Mouse (Mus musculus): ENCODE results near the gene Thsd7b.
A peak's percentile ranks its signal among the peaks of the same experiment; 100 is the strongest.
"Not testable (repeated sequence)": the region's sequence is repeated elsewhere in the genome, so short reads cannot be mapped to it uniquely, and the experiment has no call there.

The Thsd7b gene

DNA sequence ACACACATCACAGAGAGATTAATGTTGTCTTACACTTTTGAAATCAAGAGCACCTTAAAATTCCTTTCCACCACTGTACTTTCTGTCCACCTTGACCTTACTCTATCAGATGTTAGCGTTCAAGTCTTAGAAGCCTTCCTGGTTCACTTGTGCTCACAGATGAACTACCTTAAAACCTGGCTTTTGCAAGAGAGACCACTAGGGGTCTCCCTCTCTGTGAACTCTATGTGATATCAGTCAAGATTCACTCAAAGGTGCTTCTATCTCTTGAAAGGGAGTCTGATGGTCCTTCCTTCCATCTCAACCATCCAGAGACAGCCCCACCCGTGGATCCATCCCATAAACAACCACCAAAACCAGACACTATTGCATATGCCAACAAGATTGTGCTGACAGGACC is 570.3 kb downstream of the Thsd7b start:
- DNase-seq (ENCODE audit: low read depth): no peak

- DNase-seq (ENCODE audit: low read depth): no peak
These were observed 577.0 kb downstream of the Thsd7b start for GRCm38 (mm10) chr1:129850007-129850564.

- DNase-seq (ENCODE audit: low read depth): no peak
These were observed 594.6 kb downstream of the Thsd7b start for GRCm38 (mm10) chr1:129867714-129868113.

DNA sequence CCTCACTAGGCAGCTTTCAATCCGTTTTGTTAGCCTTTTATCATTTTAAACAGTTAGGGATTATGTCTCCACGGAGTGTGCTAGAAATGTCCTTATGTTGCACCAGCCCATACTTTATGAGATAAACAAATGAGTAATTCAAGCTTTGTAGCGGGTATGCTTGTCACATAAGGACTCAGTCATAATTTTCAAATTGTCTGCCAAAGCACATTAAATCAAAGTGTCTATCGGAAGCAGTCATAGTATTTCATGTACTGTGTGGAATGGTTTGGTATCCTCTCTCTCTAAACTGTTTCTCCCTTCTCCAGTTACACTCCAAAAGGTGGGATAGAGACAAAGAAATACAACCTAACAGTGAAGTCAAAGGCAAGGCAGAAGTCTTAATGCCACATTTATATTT is 601.3 kb downstream of the Thsd7b start:
- no peak for DNase-seq (ENCODE audit: low read depth)

- no peak for DNase-seq (ENCODE audit: low read depth)
These were observed 614.8 kb downstream of the Thsd7b start for GRCm38 (mm10) chr1:129887861-129888260.

DNA sequence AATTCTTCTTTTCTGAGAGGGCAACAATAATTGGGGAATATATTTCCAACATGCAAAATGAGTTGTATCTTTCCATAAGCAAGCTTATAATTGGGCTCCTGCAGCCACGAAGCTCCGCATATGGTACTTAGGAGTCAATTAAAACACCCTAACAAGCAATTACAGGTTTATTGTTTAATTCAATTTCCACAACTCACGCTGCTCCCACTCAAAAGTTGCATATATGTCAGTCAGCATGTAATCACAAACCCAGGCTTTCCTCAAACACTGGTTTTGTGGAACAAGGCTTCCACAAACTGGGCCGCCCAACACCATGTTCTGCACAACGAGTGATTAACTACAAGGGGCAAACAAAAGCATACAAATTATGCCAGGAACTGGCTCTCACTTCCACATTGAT is 625.0 kb downstream of the Thsd7b start:
- no peak for DNase-seq (ENCODE audit: low read depth)

DNA sequence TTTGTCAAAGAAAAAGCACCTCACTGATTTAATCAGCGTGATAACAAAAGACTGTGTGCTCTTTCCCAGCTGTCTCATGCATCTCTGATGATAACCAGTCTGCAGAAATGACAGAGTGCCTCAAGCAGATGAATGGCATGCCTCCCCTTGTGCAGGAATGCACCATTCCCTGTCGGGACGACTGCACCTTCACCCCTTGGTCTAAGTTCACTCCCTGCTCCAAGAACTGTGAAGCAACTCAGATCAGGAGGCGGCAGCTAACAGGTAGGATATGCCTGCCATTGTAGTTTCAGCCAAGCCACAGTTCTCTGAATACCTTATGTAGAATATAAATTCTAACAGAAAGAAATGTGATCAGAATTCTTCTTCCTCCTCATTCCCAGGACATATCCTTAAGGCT is 642.4 kb downstream of the Thsd7b start:
- DNase-seq (ENCODE audit: low read depth): no peak

GRCm38 (mm10) chr1:129917568-129917967 is 644.5 kb downstream of the Thsd7b start:
- DNase-seq (ENCODE audit: low read depth): no peak

DNA sequence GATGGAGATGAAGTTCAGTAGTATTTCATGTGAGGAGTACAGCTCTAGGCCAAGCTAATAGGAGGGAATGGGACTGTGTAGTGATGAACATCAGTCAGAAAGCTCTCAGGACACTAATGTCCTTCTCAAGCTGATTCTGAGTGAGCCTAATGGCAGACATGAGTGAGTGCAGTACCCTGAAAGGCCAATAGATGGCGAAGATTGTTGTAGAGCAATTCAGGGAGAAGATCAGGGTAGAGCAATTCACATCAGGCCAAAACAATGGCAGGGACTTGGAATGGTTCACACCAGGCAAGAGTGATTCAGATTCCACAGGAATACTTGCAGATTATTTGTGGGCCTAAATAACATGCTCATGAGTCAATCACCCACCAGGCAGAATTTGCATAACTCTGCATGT is 646.3 kb downstream of the Thsd7b start:
- DNase-seq (ENCODE audit: low read depth): peak; percentile 17

- no peak for DNase-seq (ENCODE audit: low read depth)
These were observed 657.9 kb downstream of the Thsd7b start for GRCm38 (mm10) chr1:129931003-129931402.

DNA sequence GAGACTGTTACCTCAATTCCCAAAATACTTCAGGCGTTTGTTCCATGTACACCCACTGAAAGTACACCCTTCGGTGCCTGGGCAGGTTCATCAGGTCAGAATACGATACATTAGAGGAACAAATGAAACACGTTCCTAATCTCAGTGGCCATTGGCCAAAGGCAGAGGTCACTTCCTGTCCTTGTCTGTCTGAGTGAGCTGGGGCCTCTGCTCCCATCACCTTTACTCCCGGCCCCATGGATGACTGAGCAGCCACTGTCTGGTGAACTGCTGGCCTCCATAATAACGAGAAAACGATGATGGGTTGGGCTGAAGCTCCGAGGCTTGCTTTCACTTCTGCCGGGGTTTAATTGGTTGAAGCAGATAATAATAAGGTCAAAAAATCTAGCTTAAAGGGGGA is 670.0 kb downstream of the Thsd7b start:
- DNase-seq (ENCODE audit: low read depth): no peak

DNA sequence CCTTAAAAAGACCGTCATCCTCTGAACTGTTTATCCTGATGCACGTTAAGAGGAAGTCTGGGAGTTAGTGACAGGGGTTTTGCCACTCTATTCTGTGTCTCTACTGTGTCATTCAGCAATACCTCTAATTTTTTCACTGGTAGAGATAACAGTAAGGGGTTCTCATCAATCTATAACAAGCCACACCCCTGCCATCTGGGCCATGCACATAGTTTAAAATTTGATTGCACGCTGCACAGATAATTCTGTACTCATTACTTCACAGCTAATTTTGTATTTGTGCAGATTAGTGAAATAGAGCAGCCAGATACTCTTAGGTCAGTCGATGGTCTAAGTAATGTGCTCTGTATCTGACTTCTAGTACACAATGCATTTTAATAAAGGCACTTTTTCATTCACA is 673.9 kb downstream of the Thsd7b start:
- DNase-seq (ENCODE audit: low read depth): no peak

GRCm38 (mm10) chr1:129955478-129955877 is 682.4 kb downstream of the Thsd7b start:
- DNase-seq (ENCODE audit: low read depth): no peak

DNA sequence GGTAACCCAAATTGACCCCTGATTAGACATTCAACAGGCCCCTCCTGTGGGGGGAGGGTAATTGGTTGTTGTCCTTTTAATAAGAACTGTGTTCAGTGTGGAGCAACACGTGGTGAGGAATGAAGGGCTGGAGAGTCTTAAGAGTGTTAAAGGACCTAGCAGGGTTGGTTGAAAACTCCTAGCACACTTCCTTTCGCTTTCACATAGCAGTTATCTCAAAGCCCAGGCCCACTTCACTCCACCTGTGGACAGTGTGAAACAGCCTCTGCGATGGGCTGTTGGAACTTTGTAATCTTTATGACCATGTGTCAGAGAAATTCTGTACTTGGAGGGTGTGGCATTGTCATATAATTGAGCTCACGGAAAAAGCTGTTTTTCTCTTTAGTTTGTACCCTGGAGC is 683.5 kb downstream of the Thsd7b start:
- no peak for DNase-seq (ENCODE audit: low read depth)

GRCm38 (mm10) chr1:129959352-129959751 is 686.2 kb downstream of the Thsd7b start:
- DNase-seq (ENCODE audit: low read depth): not testable (repeated sequence)

GRCm38 (mm10) chr1:129963166-129963565 is 690.1 kb downstream of the Thsd7b start:
- DNase-seq (ENCODE audit: low read depth): no peak

- not testable (repeated sequence) for DNase-seq (ENCODE audit: low read depth)
These were observed 716.1 kb downstream of the Thsd7b start for GRCm38 (mm10) chr1:129989247-129989646.

DNA sequence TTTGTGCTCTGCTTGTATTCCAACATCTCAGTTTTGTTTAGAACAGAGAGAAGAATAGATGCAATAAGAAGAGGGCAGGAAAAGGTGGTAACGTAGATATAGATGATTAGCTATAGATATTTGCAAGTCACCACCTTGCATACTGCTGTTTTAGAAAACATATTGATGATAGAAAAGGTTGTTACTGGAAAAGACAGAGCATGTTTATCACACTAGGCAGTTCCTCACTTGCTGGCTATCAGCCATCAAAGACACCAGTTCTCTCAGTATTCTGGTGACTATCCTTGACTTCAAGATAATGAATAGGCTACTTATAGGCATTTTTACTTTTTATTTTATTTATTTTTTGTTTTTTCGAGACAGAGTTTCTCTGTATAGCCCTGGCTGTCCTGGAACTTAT is 717.7 kb downstream of the Thsd7b start:
- no peak for DNase-seq (ENCODE audit: low read depth)

DNA sequence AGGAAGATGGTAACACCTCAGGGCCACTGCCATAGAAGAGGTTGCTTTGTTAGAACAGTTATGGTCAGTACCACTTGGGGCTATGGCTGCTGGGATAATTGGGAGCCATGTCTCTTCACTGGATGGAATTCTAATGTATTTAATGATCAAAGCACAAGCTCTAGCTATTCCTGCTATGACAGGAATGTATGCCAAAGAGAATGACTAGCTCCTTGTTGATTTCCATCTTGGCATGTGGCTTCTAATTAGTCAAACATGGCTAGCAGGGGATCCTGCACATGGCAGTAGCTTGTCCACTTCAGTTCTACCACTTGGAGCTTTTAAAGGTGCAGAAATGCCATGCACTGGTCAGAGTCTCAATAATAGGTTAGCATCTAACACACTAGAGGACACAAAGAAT is 781.9 kb downstream of the Thsd7b start:
- DNase-seq (ENCODE audit: low read depth): no peak

DNA sequence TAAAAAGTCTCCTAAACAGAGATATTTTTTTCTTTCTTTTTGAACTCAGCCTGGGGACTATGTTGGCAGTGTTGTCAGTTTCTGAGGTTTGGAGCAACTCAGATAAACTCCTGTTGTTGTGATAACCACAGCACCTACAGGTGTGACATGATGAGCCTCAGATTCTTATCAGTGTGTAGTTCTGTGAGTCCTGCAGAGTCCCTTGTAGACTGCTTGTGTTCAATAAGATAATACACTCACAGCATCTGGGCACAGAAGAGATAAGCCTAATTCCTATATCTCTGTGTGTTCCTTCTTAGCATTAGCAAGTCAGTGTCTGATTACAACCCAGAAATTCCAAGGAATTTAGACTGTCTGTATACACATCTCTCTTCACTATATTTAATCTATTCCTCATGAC is 789.0 kb downstream of the Thsd7b start:
- no peak for DNase-seq (ENCODE audit: low read depth)

- DNase-seq (ENCODE audit: low read depth): no peak
These were observed 793.3 kb downstream of the Thsd7b start for GRCm38 (mm10) chr1:130066193-130066959.

DNA sequence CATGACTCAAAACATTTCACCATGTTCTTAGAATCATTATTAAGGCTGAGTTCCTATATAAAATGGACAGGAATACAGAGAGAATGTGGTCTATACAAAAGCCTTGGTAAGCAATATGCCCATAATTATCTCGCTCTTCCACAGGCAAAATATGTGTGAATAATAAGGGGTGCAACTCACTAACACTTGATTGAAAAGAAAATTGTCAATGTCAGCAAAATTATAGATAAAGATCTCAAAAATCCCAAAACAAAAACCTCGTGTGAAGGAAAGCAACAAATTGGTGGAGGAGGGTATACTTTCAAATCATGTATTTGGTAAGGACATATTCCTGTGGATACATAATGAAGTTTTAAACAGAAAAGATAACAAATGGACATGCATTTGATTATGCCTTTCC is 810.7 kb downstream of the Thsd7b start:
- no peak for DNase-seq (ENCODE audit: low read depth)

GRCm38 (mm10) chr1:130085207-130085606 is 812.1 kb downstream of the Thsd7b start:
- DNase-seq (ENCODE audit: low read depth): no peak

DNA sequence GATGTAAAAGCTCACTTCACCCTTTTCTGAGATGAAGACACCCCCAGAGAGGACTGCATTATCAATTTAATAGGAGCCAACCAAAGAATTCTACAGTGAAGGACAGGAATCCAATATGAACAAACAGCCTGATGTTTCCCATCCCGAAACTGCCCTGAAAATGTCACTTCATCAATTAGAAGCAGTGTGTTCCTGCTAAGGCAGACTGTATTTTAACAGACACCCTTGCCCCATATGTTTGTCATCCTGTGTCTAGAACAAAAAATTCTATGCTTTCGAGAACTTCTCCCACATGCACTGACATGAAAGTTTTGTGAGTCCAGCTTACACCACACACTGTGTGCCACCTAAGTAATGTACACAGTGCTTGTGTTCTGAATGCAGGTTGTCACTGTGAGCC is 812.8 kb downstream of the Thsd7b start:
- DNase-seq (ENCODE audit: low read depth): no peak
